Mouse (Mus musculus) myocyte (in vitro differentiated cells): ENCODE measurements at regions not wholly inside any gene's neighbourhood (a gene's known extent, or its start where the extent isn't known, plus 50 kb on each side); places are given as distances from the start of the nearest gene placed in this dataset.
"Not testable (repeated sequence)": the region's sequence is repeated elsewhere in the genome, so short reads cannot be mapped to it uniquely, and the experiment has no call there.

ENCODE experiments used
- H3K27me3 ChIP-seq: one replicate; pipeline ENCODE4 v1.6.1; 2011; ENCODE audit not compliant: control insufficient read depth, insufficient read depth, insufficient read length
- H3K36me3 ChIP-seq: one replicate; pipeline ENCODE4 v1.6.1; 2011; ENCODE audit not compliant: control insufficient read depth, insufficient read depth
- H3K4me2 ChIP-seq: one replicate; pipeline ENCODE4 v1.6.1; 2011; ENCODE audit warnings: low read depth, control low read depth
- H3K4me3 ChIP-seq: one replicate; pipeline ENCODE4 v1.5.1; 2011; ENCODE audit warnings: mild to moderate bottlenecking, control low read depth, moderate library complexity
- H3K79me2 ChIP-seq: one replicate; pipeline ENCODE4 v1.6.1; 2011; ENCODE audit not compliant: control insufficient read depth, insufficient read depth
- H3ac ChIP-seq: one replicate; pipeline ENCODE4 v1.6.1; 2011; ENCODE audit not compliant: control insufficient read depth, insufficient read length
- CEBPB ChIP-seq: IDR thresholded peaks from 2 replicates; pipeline ENCODE4 v1.6.1; 2011; ENCODE audit warnings: mild to moderate bottlenecking, moderate library complexity; ENCODE audit not compliant: poor library complexity, insufficient read depth, severe bottlenecking
- E2F4 ChIP-seq: IDR thresholded peaks from one replicate; pipeline ENCODE4 v1.6.1; 2011; ENCODE audit warnings: mild to moderate bottlenecking, control low read depth, moderate library complexity; ENCODE audit not compliant: insufficient read depth
- MAX ChIP-seq: IDR thresholded peaks from one replicate; pipeline ENCODE4 v1.6.1; 2011; ENCODE audit warnings: low read depth, mild to moderate bottlenecking, control low read depth
- MYOD1 ChIP-seq, 3 experiments: IDR thresholded peaks; one replicate each; pipeline ENCODE4 v1.6.1; 2011; ENCODE audit warnings: control low read depth in 2 of 3, low read depth in 2 of 3, mild to moderate bottlenecking in 2 of 3, moderate library complexity in 1 of 3; ENCODE audit not compliant: insufficient read length in 2 of 3, control insufficient read depth in 1 of 3
- MYOG ChIP-seq, 3 experiments: IDR thresholded peaks; one replicate each; pipeline ENCODE4 v1.6.1; 2011; ENCODE audit warnings: control low read depth in 2 of 3, low read depth in 2 of 3, mild to moderate bottlenecking in 2 of 3; ENCODE audit not compliant: insufficient read length in 2 of 3, control insufficient read depth in 1 of 3, insufficient read depth in 1 of 3
- POLR2A ChIP-seq: IDR thresholded peaks from one replicate; pipeline ENCODE4 v1.6.1; 2011; ENCODE audit warnings: low read depth, mild to moderate bottlenecking, control low read depth, moderate library complexity; ENCODE audit not compliant: insufficient read length
- POLR2AphosphoS2 ChIP-seq: IDR thresholded peaks from one replicate; pipeline ENCODE4 v1.6.1; 2011; ENCODE audit warnings: low read depth, control low read depth; ENCODE audit not compliant: insufficient read length
- REST ChIP-seq: IDR thresholded peaks from one replicate; pipeline ENCODE4 v1.6.1; 2011; ENCODE audit warnings: mild to moderate bottlenecking, control low read depth, moderate library complexity; ENCODE audit not compliant: insufficient read depth, insufficient read length
- SRF ChIP-seq: IDR thresholded peaks from one replicate; pipeline ENCODE4 v1.6.1; 2011; ENCODE audit warnings: low read depth; ENCODE audit not compliant: control insufficient read depth, insufficient read length
- TCF12 ChIP-seq: IDR thresholded peaks from one replicate; pipeline ENCODE4 v1.6.1; 2011; ENCODE audit warnings: mild to moderate bottlenecking, control low read depth; ENCODE audit not compliant: poor library complexity, insufficient read depth, severe bottlenecking
- TCF3 ChIP-seq: IDR thresholded peaks from one replicate; pipeline ENCODE4 v1.6.1; 2011; ENCODE audit warnings: low read depth, control low read depth; ENCODE audit not compliant: insufficient read length
- USF1 ChIP-seq: IDR thresholded peaks from one replicate; pipeline ENCODE4 v1.6.1; 2011; ENCODE audit warnings: low read depth, mild to moderate bottlenecking, control low read depth, moderate library complexity

DNA sequence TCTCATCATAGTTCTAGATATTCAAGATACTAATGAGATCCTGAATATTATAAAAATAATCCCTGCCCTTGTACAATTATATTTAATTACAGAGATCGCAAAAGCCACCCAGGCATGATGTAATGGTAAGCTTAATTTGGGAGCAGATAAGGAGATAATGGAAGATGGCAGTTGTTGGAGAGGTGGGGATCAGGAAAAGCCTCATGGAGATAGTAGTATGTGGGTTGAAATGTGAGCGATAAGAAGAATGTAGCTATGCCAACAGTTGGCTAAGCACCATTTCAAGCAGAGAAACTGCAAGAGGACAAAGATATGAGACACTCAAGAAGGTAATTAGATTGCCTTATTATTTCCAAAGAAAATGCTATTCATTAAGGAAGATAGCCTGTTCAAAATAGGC lies 90.4 kb upstream of the Fshb start:
- Histone ChIP-seq H3ac (no peak overlapping the region), H3K79me2 (no peaks in the 10 kb centered on the region), H3K27me3 (no peaks in the 10 kb centered on the region)

DNA sequence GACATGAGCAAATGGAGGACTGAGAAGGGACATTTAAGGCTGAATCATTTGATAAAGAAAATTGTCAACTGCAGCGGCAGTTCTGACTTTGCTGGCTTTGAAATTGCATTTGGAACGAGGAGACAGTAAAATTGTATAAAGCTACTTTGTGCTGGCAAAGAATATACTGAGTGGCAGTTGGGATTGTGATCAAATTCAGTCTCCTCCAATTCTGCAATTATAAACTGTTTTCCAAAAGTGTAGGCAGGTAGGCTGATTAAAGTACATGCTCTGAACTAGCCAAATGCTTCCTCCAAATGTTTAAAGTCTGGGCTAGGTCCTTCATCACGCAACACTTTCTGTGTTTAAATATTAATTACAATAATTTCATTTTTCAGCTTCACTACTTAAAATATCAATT lies 90.9 kb upstream of the Fshb start:
- H3ac ChIP-seq, result no peak overlapping the region
- H3K4me3 ChIP-seq, result no peak overlapping the region
- H3K4me2 ChIP-seq, result no peak overlapping the region
- no peaks in the 10 kb centered on the region for H3K36me3 ChIP-seq
- no peak for TF ChIP-seq CEBPB
- TF ChIP-seq E2F4, result no peak
- TF ChIP-seq SRF, result no peak
- H3K27me3 ChIP-seq, result no peaks in the 10 kb centered on the region
- H3K79me2 ChIP-seq, result no peaks in the 10 kb centered on the region

More for the DNA sequence above, 90.4 kb upstream of the Fshb start:
- no peak overlapping the region for H3K4me2 ChIP-seq
- H3K36me3 ChIP-seq, result no peaks in the 10 kb centered on the region
- H3K4me3 ChIP-seq, result no peak overlapping the region
- no peak for TF ChIP-seq REST
- TF ChIP-seq USF1, result no peak
- TF ChIP-seq SRF, result no peak
- TF ChIP-seq TCF3, result no peak
- no peak for TF ChIP-seq MYOD1 (IDR thresholded peaks at IDR 0.05; ENCODE audit: control insufficient read depth in 1 of 3, insufficient read length in 2 of 3, low read depth in 2 of 3)
- no peak for TF ChIP-seq POLR2AphosphoS2
- no peak for TF ChIP-seq POLR2A
- no peak for TF ChIP-seq MAX
- TF ChIP-seq CEBPB, result no peak
- no peak for TF ChIP-seq TCF12
- TF ChIP-seq E2F4, result no peak
- no peak for TF ChIP-seq MYOG (IDR thresholded peaks at IDR 0.05; ENCODE audit: control insufficient read depth in 1 of 3, insufficient read depth in 1 of 3, insufficient read length in 2 of 3, low read depth in 2 of 3)

DNA sequence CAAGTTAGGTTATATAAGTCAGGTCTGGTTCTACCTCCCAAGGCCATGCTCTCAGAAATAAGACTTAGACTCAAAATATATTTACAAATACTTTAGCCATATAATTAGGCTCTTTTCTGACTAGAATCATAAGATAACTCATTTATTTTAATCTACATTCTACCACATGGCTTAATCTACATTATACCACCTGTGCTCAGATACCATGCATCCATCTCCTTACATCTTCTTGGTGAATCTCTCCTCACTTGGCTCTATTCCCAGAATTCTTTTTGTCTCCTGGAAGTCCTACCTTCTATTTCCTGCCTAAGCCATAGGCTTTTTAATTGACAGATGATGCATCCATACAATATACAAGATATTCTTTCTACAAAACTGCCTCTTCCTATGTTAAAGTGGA lies 92.4 kb upstream of the Fshb start:
- H3ac ChIP-seq, result no peak overlapping the region
- H3K79me2 ChIP-seq, result no peaks in the 10 kb centered on the region
- H3K4me3 ChIP-seq, result no peak overlapping the region
- no peaks in the 10 kb centered on the region for H3K36me3 ChIP-seq
- no peak overlapping the region for H3K4me2 ChIP-seq
- TF ChIP-seq REST, result no peak
- TF ChIP-seq E2F4, result no peak
- TF ChIP-seq MAX, result no peak
- no peak for TF ChIP-seq MYOD1 (IDR thresholded peaks at IDR 0.05; ENCODE audit: control insufficient read depth in 1 of 3, insufficient read length in 2 of 3, low read depth in 2 of 3)
- no peak for TF ChIP-seq TCF3
- no peak for TF ChIP-seq TCF12
- no peak for TF ChIP-seq POLR2AphosphoS2
- no peak for TF ChIP-seq MYOG (IDR thresholded peaks at IDR 0.05; ENCODE audit: control insufficient read depth in 1 of 3, insufficient read depth in 1 of 3, insufficient read length in 2 of 3, low read depth in 2 of 3)
- no peak for TF ChIP-seq POLR2A
- TF ChIP-seq CEBPB, result no peak
- TF ChIP-seq USF1, result no peak
- TF ChIP-seq SRF, result no peak
- H3K27me3 ChIP-seq, result no peaks in the 10 kb centered on the region

DNA sequence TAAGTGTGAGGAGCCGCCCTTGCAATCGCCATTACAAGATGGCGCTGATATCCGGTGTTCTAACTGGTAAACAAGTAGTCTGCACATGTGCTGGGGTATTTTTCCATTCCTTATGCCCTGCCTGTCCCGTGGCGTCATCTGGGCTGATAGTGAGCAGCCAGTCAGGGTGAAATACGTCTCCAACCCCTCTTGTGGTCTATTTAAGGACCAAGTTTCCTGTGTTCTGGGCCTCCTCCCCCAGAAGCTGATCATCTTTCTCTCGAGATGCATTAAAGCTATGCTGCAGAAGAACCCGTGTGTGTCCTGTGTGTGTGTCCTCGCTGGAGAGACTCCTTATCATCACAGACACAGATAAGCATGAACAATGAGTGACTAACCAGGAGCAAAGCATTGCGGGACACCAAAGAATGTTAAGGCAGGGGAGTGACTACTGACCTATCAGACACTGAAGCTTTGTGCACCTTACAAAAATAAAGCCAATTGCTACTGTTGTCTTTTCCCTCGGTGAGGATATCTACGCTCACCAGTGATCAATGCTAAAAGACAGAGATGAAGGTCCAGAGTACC lies 99.5 kb upstream of the Fshb start:
- not testable (repeated sequence) for H3K27me3 ChIP-seq, H3K4me2 ChIP-seq, H3K4me3 ChIP-seq, H3ac ChIP-seq, H3K79me2 ChIP-seq, H3K36me3 ChIP-seq

DNA sequence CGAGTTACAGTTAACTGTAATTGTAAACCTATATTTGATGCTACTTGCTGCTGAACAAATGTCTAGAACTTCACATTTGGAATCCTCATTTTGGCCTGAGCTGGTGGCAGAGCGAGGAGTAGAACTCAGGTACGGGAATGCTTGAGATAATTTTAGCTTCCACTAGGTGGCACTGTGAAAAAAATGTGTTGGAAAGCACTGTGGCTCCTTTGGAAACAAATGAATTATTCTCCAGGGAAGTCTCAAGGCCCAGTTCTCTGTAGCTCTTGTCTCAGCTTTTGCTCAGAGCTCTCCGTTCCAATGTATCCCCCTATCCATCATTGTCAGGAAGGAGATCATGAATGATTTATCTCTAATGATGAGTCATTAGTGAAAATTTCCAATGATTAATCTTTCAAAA lies 114.7 kb upstream of the Kcna4 start:
- TF ChIP-seq MYOD1 (IDR thresholded peaks at IDR 0.05; ENCODE audit: control insufficient read depth in 1 of 3, insufficient read length in 2 of 3, low read depth in 2 of 3) (no peak), SRF (no peak), CEBPB (no peak)
- Histone ChIP-seq H3K4me3 (no peak overlapping the region), H3K4me2 (no peak overlapping the region), H3K36me3 (no peaks in the 10 kb centered on the region), H3K27me3 (no peaks in the 10 kb centered on the region), H3K79me2 (no peaks in the 10 kb centered on the region), H3ac (no peak overlapping the region)

DNA sequence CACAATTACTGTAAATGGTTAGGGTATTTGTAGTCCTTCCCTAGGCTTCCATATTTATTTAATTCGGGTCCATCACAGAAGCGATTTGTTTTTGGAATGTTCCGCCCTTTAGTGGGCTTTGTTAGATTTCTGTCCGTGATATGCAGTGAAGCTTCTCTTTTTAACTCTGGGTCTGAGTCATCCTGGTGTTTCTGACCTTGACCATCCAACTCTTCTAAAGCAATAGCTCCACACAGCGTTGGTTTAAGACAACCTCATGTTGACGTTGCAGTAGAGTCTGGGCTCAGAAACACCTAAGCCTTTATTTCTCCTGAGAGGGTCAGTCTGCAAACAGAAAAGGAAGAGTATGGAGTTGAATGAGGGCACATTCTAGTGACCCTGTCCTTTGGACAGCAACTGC lies 107.4 kb upstream of the Kcna4 start:
- TF ChIP-seq USF1 (no peak), SRF (no peak), REST (no peak), POLR2A (no peak), MYOD1 (IDR thresholded peaks at IDR 0.05; ENCODE audit: control insufficient read depth in 1 of 3, insufficient read length in 2 of 3, low read depth in 2 of 3) (no peak), MAX (no peak), MYOG (IDR thresholded peaks at IDR 0.05; ENCODE audit: control insufficient read depth in 1 of 3, insufficient read depth in 1 of 3, insufficient read length in 2 of 3, low read depth in 2 of 3) (no peak)
- H3K27me3 ChIP-seq, result no peaks in the 10 kb centered on the region
- H3K4me2 ChIP-seq, result no peak overlapping the region
- H3K36me3 ChIP-seq, result no peaks in the 10 kb centered on the region
- H3ac ChIP-seq, result no peak overlapping the region
- H3K4me3 ChIP-seq, result no peak overlapping the region
- H3K79me2 ChIP-seq, result no peaks in the 10 kb centered on the region
